Mouse (Mus musculus) olfactory bulb, adult 2 months (tissue): Measurements from ENCODE around the gene Trim7. TPM values are rescaled to one million over a fixed set of nuclear protein-coding genes. Genes with fewer than 3 reads are reported as not detected.
A peak's percentile ranks its signal among the peaks of the same experiment; 100 is the strongest.

Experiments
- H3K27ac ChIP-seq: fragments of 200-500 bp; 2 replicates; pipeline ENCODE4 v1.5.1; 2012; ENCODE audit warnings: low read depth, low read length; ENCODE audit not compliant: insufficient read depth
- H3K4me1 ChIP-seq: fragments of 200-500 bp; 2 replicates; pipeline ENCODE4 v1.6.1; 2012; ENCODE audit warnings: low read length; ENCODE audit not compliant: control insufficient read depth, insufficient read depth
- H3K4me3 ChIP-seq: fragments of 200-500 bp; 2 replicates; pipeline ENCODE4 v1.5.1; 2012; ENCODE audit warnings: mild to moderate bottlenecking, low read depth, low read length, moderate library complexity; ENCODE audit not compliant: insufficient read depth
- CTCF ChIP-seq: fragments of 200-500 bp; IDR thresholded peaks from 2 replicates; pipeline ENCODE4 v1.5.1; 2012; ENCODE audit warnings: low read depth, mild to moderate bottlenecking, low read length, moderate library complexity; ENCODE audit not compliant: insufficient read depth
- POLR2A ChIP-seq: fragments of 200-500 bp; IDR thresholded peaks from 2 replicates; pipeline ENCODE4 v1.6.1; 2012; ENCODE audit warnings: mild to moderate bottlenecking, low read depth, low read length, moderate library complexity; ENCODE audit not compliant: insufficient read depth
- WGBS: fragments of 180-500 bp; shearing (Covaris S2); methylation state at CpG from one replicate; pipeline ENCODE4 v1.1.7; 2018; 5-methylcytosine and 5-hydroxymethylcytosine counted together
- polyA plus RNA-seq: library from polyadenylated mRNA; stranded (reverse); fragments of >200 nt; gene quantifications from 2 replicates; pipeline ENCODE4 v1.2.4, GENCODE M21; 2012; ENCODE audit warnings: low replicate concordance; ENCODE audit not compliant: missing spikeins, insufficient read depth, insufficient read length

Trim7 gene
- polyA plus RNA-seq, 1 experiment: not detected

GRCm38 (mm10) chr11:48852624-48853473 is 26.9 kb downstream of the Trim7 start:
- Histone ChIP-seq H3K4me3 (peak overlapping the region; percentile 62), H3K27ac (peak overlapping the region; percentile 81), H3K4me1 (peaks cover 3% of the 10 kb centered on the region)
- TF ChIP-seq POLR2A: no peak
- TF ChIP-seq CTCF: no peak
- 6% methylated on average over 23 of the region's 23 CpGs for WGBS

- peak overlapping the region; percentile 81 for H3K27ac ChIP-seq
- H3K4me1 ChIP-seq: peaks cover 8% of the 10 kb centered on the region
- H3K4me3 ChIP-seq: peak overlapping the region; percentile 62
- TF ChIP-seq CTCF (0 out of 2 replicates have a peak, but pooled peaks have one; percentile 19), POLR2A (no peak)
- 2% methylated on average over 31 of the region's 31 CpGs for WGBS
These were observed 27.7 kb downstream of the Trim7 start for GRCm38 (mm10) chr11:48853474-48854180.

GRCm38 (mm10) chr11:48859014-48859413 is 33.1 kb downstream of the Trim7 start:
- Histone ChIP-seq H3K4me1 (peaks cover 5% of the 10 kb centered on the region; the same call in 1 of the 2 replicates), H3K27ac (no peak overlapping the region), H3K4me3 (no peak overlapping the region)
- under 1% methylated on average over 6 of the region's 6 CpGs for WGBS
- no peak for TF ChIP-seq POLR2A
- TF ChIP-seq CTCF: no peak

- 90% methylated on average over 1 of the region's 1 CpGs for WGBS
- no peak overlapping the region for H3K27ac ChIP-seq
- peaks cover 5% of the 10 kb centered on the region; the same call in 1 of the 2 replicates for H3K4me1 ChIP-seq
- no peak for TF ChIP-seq POLR2A
- no peak for TF ChIP-seq CTCF
- H3K4me3 ChIP-seq: no peak overlapping the region
These were observed 36.9 kb downstream of the Trim7 start for GRCm38 (mm10) chr11:48862784-48863319.

GRCm38 (mm10) chr11:48863808-48864207 is 37.9 kb downstream of the Trim7 start:
- H3K4me1 ChIP-seq: no peaks in the 10 kb centered on the region
- TF ChIP-seq CTCF (no peak), POLR2A (no peak)
- 88% methylated on average over 3 of the region's 3 CpGs for WGBS
- no peak overlapping the region for H3K27ac ChIP-seq
- no peak overlapping the region for H3K4me3 ChIP-seq

GRCm38 (mm10) chr11:48866481-48866880 is 40.5 kb downstream of the Trim7 start:
- 97% methylated on average over 9 of the region's 9 CpGs for WGBS
- TF ChIP-seq POLR2A: no peak
- no peak for TF ChIP-seq CTCF
- Histone ChIP-seq H3K27ac (no peak overlapping the region), H3K4me1 (peaks cover 5% of the 10 kb centered on the region; the same call in 1 of the 2 replicates), H3K4me3 (no peak overlapping the region)

- TF ChIP-seq POLR2A (no peak), CTCF (no peak)
- WGBS: 81% methylated on average over 7 of the region's 7 CpGs
These were observed 43.6 kb downstream of the Trim7 start for GRCm38 (mm10) chr11:48869380-48870110.

GRCm38 (mm10) chr11:48870781-48871180 is 44.8 kb downstream of the Trim7 start:
- peak overlapping the region; percentile 34 for H3K27ac ChIP-seq
- 26% methylated on average over 7 of the region's 7 CpGs for WGBS
- peak overlapping the region; percentile 56 for H3K4me3 ChIP-seq
- TF ChIP-seq CTCF (no peak), POLR2A (no peak)
- peaks cover 11% of the 10 kb centered on the region for H3K4me1 ChIP-seq

More at GRCm38 (mm10) chr11:48869380-48870110, 43.6 kb downstream of the Trim7 start:
- no peak overlapping the region for H3K27ac ChIP-seq
- peaks cover 11% of the 10 kb centered on the region for H3K4me1 ChIP-seq
- H3K4me3 ChIP-seq: peak overlapping the region; percentile 24
